Mouse (Mus musculus): Measurements from ENCODE around the gene Pou2f3. TPM values are rescaled to one million over a fixed set of nuclear protein-coding genes. Genes with fewer than 3 reads are reported as not detected.

Pou2f3 gene
- total RNA-seq (2023) = not detected

DNA sequence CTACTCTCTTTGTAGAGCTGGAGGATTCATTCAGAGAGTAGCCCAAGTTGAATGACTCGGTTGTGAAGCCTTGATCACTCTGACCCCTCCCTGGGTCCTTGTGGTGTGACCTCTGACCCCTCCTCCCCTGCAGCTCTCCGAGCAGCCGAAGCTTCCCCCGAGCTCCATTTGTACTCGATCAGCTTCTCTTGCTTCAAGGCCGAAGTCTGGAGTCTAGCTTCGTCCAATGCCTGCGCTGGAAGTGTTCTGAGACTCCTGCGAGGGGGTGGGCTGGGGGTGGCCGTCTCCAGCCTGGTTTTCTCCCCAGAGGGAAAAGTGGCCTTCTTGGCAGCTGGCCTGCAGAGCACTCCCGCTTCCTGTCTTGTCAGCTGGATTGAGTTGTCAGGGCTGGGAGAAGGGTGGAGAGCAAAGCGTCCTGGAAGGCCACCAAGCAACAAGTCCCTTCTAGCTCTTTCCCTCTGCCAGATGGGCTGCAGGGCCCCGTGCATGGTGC, at the start of gene Pou2f3:
Pou2f3 (minus strand) TSS at position 180 of the 493 bp plus-strand sequence.

DNA sequence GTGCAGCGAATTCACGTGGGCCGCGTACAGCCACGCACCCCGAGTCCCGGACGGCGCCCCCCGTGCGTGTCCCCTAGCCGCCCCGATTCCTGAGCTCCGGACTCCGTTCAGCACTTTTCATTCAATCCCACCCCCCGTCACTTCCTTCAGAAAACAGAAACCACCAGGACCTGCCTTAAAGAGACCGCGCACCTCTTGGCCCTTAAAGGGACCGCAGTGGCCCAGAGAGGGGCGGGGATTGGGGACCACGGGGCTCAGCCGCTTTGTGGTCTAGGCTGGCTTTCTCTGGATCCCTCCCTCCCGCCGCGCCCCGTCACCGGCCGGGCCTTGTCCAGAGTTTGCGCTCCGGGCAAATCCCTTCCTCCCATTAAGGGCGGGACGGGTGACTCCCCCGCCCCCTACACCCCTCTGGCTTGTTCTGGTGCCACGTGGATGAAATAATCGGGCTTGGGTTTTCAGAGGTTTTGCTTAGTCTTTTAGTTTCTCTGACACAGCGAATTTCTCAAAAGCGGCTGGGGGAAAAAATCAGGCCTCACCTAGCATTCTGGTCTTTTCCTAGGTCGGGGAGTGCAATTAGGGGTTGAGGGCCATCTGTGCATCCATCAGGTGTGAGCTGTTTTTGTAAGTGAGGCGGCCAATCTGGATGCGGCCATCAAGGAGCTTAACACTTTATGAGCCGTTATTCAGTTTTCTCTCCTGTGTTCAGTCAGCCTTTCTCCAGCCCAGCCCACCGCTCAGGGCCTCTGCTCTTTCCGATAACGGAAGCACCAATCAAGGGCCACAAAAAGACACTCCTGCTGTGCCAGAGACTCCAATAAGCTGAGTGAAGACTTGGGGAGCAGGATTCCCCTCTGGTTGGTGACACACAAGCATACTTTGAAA, 29.8 kb upstream of the Pou2f3 start, which contains the start of gene Oaf:
Oaf (minus strand) TSS at position 200 of the 882 bp plus-strand sequence.

DNA sequence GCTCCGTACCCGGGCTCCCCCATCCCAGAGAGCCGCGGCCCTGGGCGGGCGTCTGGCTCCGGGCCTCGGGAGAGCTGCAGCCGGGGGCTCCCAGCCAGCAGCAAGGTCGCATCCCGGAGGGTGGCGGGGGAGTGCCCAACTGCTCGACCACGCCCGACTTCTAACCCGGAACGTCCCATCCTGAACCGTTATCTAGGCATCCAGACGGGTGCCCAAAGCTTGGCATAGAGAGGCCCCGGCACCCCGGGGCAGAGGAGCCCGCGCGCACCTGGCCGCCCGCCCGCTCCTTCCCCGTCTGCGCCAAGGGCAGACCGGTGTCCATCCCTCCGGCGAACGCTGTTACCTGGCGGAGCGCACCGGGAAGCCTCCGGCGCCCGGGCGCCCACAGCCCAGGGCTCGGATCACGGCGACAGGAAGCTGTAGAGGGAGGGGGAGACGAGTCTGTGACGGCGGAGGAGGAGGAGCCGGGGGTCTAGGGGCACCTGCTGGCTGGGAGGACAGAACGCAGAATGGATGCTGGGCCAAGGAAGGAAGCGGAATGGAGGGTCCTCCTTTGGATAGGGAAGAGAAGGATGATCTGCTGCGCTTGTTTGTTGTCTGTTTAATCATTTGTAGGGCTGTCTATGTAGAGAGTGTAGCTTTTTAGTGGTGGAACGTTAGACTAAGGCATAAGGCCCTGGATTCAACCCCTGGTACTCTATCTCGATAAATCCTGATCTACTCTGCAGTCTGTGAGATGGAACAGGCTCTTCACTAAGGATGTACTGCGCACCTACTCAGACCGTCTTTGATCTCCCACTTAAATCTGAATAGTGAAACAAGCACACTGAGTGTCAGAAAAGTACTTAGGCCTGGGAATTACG, 93.8 kb downstream of the Pou2f3 start, which contains the start of gene Tmem136:
Tmem136 (minus strand) TSS at position 437 of the 863 bp plus-strand sequence.

DNA sequence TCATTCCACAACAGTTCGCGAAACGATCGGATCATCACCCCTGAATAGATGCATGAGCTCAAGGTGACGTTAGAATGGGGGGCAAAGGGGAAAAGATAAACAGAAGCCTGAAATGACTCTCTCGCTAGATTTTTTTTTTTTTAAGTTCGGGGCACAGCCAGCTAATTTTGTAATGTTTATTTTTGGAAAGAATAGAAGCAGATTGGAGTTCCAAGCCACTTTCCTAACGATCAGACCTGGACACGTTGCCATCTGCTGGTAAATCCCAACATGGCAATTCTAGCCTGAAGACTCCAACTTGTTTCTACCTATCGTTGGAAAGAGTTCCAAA, 103.0 kb downstream of the Pou2f3 start, which contains the start of gene Arhgef12:
Arhgef12 (minus strand) TSS at position 53 of the 331 bp plus-strand sequence.

Other genes starting within 250 kb of the Pou2f3 start
- 1 to 10 TPM; 8.9 to 10.0 TPM for gene Arhgef12, start 103.1 kb downstream of the Pou2f3 start, total RNA-seq (2023)
- not detected for gene Tmem136, start 93.8 kb downstream of the Pou2f3 start, total RNA-seq (2023)
- under 1 TPM in 1 of 2 experiments, not detected in 1; 0.47 TPM for gene Oaf, start 29.5 kb upstream of the Pou2f3 start, total RNA-seq (2023)
- gene Trim29, start 100.5 kb upstream of the Pou2f3 start, total RNA-seq (2023) = not detected

All from T-cell, adult 66 days (primary cell).